Mouse (Mus musculus): ENCODE data around the gene Cnpy2. TPM values are rescaled to one million over a fixed set of nuclear protein-coding genes. Genes with fewer than 3 reads are reported as not detected.
"Not testable (repeated sequence)": the region's sequence is repeated elsewhere in the genome, so short reads cannot be mapped to it uniquely, and the experiment has no call there.

The Cnpy2 gene
- polyA plus RNA-seq, 1 experiment from 2014 or later = 305 TPM

- DNase-seq (ENCODE audit: low spot score) = no peak
- Histone ChIP-seq H3K27ac (replicated peaks) (no peak overlapping the region), H3K4me3 (no peak overlapping the region), H3K36me3 (replicated peaks) (peaks cover 64% of the 10 kb centered on the region), H3K4me1 (peaks cover 12% of the 10 kb centered on the region), H3K27me3 (replicated peaks; ENCODE audit: low read depth, poor library complexity, severe bottlenecking) (no peaks in the 10 kb centered on the region), H3K9me3 (no peaks in the 10 kb centered on the region)
- 91% methylated on average over 10 of the region's 10 CpGs for WGBS
Observed at GRCm38 (mm10) chr10:128327610-128328009, 5.4 kb downstream of the Cnpy2 start.

DNA sequence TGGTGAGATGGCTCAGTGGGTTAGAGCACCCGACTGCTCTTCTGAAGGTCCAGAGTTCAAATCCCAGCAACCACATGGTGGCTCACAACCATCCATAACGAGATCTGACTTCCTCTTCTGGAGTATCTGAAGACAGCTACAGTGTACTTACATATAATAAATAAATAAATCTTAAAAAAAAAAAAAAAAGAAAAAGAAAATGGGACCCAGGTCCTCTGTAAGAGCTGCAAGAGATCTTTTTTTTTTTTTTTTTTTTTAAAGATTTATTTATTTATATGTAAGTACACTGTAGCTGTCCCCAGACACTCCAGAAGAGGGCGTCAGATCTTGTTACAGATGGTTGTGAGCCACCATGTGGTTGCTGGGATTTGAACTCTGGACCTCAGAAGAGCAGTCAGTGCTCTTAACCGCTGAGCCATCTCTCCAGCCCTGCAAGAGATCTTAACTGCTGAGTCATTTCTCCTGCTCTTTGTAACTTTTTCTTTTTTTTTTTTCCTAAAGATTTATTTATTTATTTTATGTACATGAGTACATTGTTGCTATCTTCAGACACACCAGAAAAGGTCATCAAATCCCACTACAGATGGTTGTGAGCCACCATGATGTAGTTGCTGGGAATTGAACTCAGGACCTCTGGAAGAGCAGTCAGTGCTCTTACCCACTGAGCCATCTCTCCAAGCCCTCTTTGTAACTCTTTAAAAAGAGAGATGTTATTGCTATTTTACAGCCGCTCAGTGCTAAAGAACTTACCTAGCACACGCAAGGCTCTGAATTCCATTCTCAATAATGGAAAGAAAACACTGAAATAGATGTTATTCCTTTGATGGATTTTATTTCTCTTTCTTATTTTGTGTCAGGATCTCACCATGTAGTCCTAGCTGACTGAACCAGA, 10.3 kb downstream of the Cnpy2 start:
- 80% methylated on average over 6 of the region's 6 CpGs for WGBS
- not testable (repeated sequence) for DNase-seq (ENCODE audit: low spot score); H3K4me3 ChIP-seq; H3K27ac ChIP-seq (replicated peaks); H3K9me3 ChIP-seq; H3K27me3 ChIP-seq (replicated peaks; ENCODE audit: low read depth, poor library complexity, severe bottlenecking); H3K4me1 ChIP-seq
- H3K36me3 ChIP-seq (replicated peaks) = peaks cover 24% of the 10 kb centered on the region

DNA sequence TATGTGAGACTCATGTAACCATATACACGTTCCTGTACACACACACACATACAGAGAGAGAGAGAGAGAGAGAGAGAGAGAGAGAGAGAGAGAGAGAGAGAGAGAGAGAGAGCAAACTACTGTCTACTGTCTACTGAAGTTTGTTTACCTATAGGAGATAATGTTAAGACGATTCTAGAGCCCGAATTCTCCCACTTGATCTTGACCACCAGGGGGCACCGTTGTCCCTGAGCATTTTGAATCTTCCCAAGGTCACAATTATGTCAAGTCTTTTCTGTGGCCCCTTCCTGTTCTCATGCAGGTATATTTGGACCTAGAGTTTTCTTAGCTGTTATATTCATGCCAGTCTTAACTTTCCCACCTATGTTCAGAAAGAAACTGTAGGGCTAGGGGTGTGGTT, 13.3 kb downstream of the Cnpy2 start:
- H3K9me3 ChIP-seq = no peaks in the 10 kb centered on the region
- WGBS = 9% methylated on average over 4 of the region's 4 CpGs
- H3K27ac ChIP-seq (replicated peaks) = no peak overlapping the region
- H3K36me3 ChIP-seq (replicated peaks) = peaks cover 13% of the 10 kb centered on the region
- H3K27me3 ChIP-seq (replicated peaks; ENCODE audit: low read depth, poor library complexity, severe bottlenecking) = no peaks in the 10 kb centered on the region
- no peak overlapping the region for H3K4me3 ChIP-seq
- peak; percentile 79 for DNase-seq (ENCODE audit: low spot score)
- H3K4me1 ChIP-seq = peaks cover 26% of the 10 kb centered on the region

DNA sequence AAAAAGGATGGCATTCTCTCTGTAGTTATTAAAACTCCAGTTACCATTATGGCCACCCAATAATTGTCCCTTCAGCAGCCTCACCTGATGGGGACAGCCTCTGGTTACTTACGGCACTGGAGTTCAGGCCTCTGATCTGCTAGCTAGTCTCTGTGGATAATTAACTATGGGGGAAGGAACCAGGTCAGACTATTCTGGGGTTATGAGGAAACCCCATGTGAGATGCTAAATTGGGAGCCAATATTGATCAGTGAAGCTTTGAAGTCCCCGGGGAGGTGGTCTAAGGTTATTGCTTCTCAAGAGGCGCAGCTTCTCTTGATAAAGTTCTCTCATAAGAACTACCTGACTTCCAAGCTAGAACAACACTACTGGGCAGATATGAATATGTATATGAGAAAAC, 13.9 kb downstream of the Cnpy2 start:
- H3K27ac ChIP-seq (replicated peaks) = no peak overlapping the region
- no peaks in the 10 kb centered on the region for H3K9me3 ChIP-seq
- H3K4me1 ChIP-seq = peaks cover 26% of the 10 kb centered on the region
- DNase-seq (ENCODE audit: low spot score) = no peak
- no peak overlapping the region for H3K4me3 ChIP-seq
- H3K27me3 ChIP-seq (replicated peaks; ENCODE audit: low read depth, poor library complexity, severe bottlenecking) = no peaks in the 10 kb centered on the region
- WGBS = 96% methylated on average over 3 of the region's 3 CpGs
- peaks cover 19% of the 10 kb centered on the region for H3K36me3 ChIP-seq (replicated peaks)

GRCm38 (mm10) chr10:128336597-128336996, 14.3 kb downstream of the Cnpy2 start:
- Histone ChIP-seq H3K4me3 (peak overlapping the region; percentile 84; the same call in 1 of the 2 replicates), H3K27ac (replicated peaks) (no peak overlapping the region; the same call in 1 of the 2 replicates), H3K27me3 (replicated peaks; ENCODE audit: low read depth, poor library complexity, severe bottlenecking) (no peaks in the 10 kb centered on the region), H3K4me1 (peaks cover 26% of the 10 kb centered on the region), H3K36me3 (replicated peaks) (peaks cover 23% of the 10 kb centered on the region), H3K9me3 (no peaks in the 10 kb centered on the region)
- DNase-seq (ENCODE audit: low spot score) = no peak
- WGBS = 86% methylated on average over 3 of the region's 3 CpGs

DNA sequence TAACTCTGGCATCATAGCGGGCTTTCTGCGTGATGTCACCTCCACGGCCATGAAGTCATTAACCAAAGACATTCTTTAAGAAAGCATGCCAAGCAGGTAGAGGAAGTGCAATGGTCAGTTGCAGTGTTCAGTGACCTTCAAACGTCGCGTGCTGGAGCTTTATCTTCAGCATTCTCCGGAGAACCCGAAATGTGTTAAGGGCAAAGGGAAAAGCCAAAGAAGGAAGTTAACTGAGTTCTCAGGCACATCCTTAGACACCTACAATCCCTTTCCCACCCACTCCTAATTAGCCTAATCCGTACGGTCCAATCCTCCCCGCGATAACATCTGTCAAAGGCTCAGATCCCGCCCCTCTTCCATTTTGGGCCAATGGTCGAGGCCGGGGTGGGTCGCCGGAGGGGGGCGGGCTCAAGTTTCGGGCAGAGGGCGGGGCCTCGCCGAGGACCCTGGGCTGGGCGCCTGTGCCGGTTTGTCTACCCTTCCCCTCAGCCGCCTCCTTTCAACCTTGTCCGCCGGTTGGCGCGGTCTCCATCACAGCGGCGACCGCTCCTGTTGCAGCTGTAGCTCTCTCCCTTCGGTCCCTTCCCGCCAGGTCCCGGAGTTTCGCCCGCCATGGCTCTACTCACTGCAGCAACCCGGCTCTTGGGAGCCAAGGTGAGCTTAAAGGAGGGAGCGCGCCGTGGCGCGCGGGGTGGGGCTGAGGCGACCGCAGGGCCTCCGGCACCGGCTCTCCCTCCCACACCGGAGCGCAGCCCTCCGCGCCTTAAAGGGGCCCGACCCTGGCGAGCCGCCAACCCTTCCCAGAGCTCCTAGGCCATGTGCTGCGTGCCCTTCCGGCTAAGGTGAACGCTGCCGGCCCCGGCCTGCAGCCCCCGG, 15.3 kb downstream of the Cnpy2 start, which contains the start of gene Cs:
TSS of gene Cs (plus strand) at position 429 of the 876 bp plus-strand sequence.
- no peaks in the 10 kb centered on the region for H3K9me3 ChIP-seq
- WGBS = 2% methylated on average over 61 of the region's 61 CpGs
- DNase-seq (ENCODE audit: low spot score) = peak; percentile 99
- peaks cover 26% of the 10 kb centered on the region for H3K4me1 ChIP-seq
- H3K36me3 ChIP-seq (replicated peaks) = peaks cover 29% of the 10 kb centered on the region
- peak within 1 kb of the TSS; percentile 92 for H3K27ac ChIP-seq (replicated peaks)
- peak within 1 kb of the TSS; percentile 84 for H3K4me3 ChIP-seq
- no peaks in the 10 kb centered on the region for H3K27me3 ChIP-seq (replicated peaks; ENCODE audit: low read depth, poor library complexity, severe bottlenecking)

GRCm38 (mm10) chr10:128338415-128338814, 16.2 kb downstream of the Cnpy2 start:
- peak overlapping the region; percentile 84 for H3K4me3 ChIP-seq
- WGBS = 26% methylated on average over 5 of the region's 5 CpGs
- H3K9me3 ChIP-seq = no peaks in the 10 kb centered on the region
- peak overlapping the region; percentile 92 for H3K27ac ChIP-seq (replicated peaks)
- no peak for DNase-seq (ENCODE audit: low spot score)
- H3K27me3 ChIP-seq (replicated peaks; ENCODE audit: low read depth, poor library complexity, severe bottlenecking) = no peaks in the 10 kb centered on the region
- peaks cover 38% of the 10 kb centered on the region for H3K36me3 ChIP-seq (replicated peaks)
- peaks cover 26% of the 10 kb centered on the region for H3K4me1 ChIP-seq

DNA sequence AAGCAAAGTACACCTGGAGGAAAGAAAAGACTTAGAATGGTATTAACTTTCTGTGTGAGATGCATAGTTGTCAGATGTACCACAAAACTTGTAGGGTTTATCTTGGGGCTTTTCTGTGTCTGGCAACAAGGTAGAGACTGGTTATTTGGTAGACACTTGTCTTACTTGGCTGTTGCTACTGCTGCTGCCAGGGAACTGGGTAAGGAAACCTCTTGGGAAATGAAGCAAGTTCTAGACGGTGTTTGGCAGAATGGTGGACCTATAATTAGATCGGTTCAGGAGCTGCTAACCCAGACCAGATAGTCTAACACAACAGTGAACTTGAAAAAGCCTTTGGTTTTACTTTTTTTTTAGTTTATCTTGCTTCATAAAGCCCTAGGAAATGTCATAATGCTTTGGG, 16.7 kb downstream of the Cnpy2 start:
- no peak for DNase-seq (ENCODE audit: low spot score)
- Histone ChIP-seq H3K4me1 (peaks cover 26% of the 10 kb centered on the region), H3K4me3 (peak overlapping the region; percentile 84), H3K27ac (replicated peaks) (no peak overlapping the region), H3K27me3 (replicated peaks; ENCODE audit: low read depth, poor library complexity, severe bottlenecking) (no peaks in the 10 kb centered on the region), H3K36me3 (replicated peaks) (peaks cover 42% of the 10 kb centered on the region), H3K9me3 (no peaks in the 10 kb centered on the region)
- WGBS = 85% methylated on average over 2 of the region's 2 CpGs

- peaks cover 34% of the 10 kb centered on the region for H3K4me1 ChIP-seq
- H3K4me3 ChIP-seq = no peak overlapping the region
- DNase-seq (ENCODE audit: low spot score) = no peak
- H3K27ac ChIP-seq (replicated peaks) = no peak overlapping the region
- 83% methylated on average over 2 of the region's 2 CpGs for WGBS
- no peaks in the 10 kb centered on the region for H3K9me3 ChIP-seq
- no peaks in the 10 kb centered on the region for H3K27me3 ChIP-seq (replicated peaks; ENCODE audit: low read depth, poor library complexity, severe bottlenecking)
- H3K36me3 ChIP-seq (replicated peaks) = peaks cover 49% of the 10 kb centered on the region
Observed at GRCm38 (mm10) chr10:128340257-128340656, 18.0 kb downstream of the Cnpy2 start.

DNA sequence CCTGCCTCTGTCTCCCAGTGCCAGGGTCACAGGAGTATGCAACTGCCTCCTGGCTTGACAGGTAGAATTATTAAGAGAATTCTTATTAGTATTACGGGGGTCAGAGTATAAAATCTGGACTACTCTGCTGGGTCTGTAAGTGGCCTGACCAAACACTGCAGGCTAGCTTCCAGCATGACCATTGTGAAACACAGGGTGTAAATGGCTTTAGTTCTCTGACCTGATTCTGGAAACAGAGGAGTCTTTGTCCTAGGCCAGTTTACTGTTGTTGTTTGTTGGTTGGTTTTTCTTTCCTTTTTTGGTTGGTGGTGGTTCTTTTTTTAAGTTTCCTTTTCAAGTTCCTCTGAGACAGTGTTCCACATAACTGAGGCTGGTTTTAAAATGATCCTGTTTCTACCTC, 21.2 kb downstream of the Cnpy2 start:
- Histone ChIP-seq H3K4me3 (no peak overlapping the region), H3K27ac (replicated peaks) (no peak overlapping the region), H3K27me3 (replicated peaks; ENCODE audit: low read depth, poor library complexity, severe bottlenecking) (no peaks in the 10 kb centered on the region), H3K36me3 (replicated peaks) (peaks cover 60% of the 10 kb centered on the region), H3K4me1 (peaks cover 22% of the 10 kb centered on the region), H3K9me3 (no peaks in the 10 kb centered on the region)
- WGBS = 95% methylated on average over 1 of the region's 1 CpGs
- DNase-seq (ENCODE audit: low spot score) = no peak

DNA sequence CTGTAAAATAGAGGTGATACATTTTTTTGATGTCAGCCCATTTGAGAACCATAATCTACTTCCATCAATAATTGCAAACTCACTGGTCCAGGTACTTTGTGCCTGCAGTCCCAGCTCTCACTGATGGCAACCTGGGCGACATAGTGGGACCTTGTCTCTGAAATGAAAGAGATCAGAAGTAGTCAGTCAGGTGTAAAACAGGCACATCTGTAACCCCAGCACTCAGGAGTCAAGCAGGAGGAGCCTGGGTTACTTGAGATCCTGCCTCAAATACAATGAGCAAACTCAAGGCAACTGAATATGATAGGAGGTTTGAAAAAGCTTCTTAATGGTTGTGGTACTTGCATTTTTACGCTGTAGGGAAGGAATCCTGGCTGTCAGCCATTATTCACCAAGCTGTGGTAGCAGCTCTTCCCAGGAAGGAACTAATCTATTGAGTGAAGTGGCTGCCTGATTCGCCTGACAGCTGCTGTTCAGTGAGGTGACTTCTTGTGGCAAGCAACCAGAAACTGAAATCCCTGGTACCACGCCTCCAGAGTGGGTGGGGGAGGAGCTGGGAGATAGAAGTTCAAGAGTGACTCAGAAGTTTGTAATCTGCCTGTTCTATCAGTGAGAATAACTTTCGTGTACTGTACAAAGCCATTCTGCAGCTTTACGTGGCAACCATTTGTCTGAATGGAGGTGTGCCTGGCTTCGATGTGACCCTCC, 22.5 kb downstream of the Cnpy2 start:
- peak; percentile 14 for DNase-seq (ENCODE audit: low spot score)
- Histone ChIP-seq H3K9me3 (no peaks in the 10 kb centered on the region), H3K27ac (replicated peaks) (no peak overlapping the region), H3K27me3 (replicated peaks; ENCODE audit: low read depth, poor library complexity, severe bottlenecking) (no peaks in the 10 kb centered on the region), H3K36me3 (replicated peaks) (peaks cover 64% of the 10 kb centered on the region), H3K4me3 (no peak overlapping the region), H3K4me1 (peaks cover 10% of the 10 kb centered on the region)
- WGBS = 78% methylated on average over 7 of the region's 7 CpGs

GRCm38 (mm10) chr10:128347541-128347940, 25.3 kb downstream of the Cnpy2 start:
- no peak overlapping the region for H3K4me3 ChIP-seq
- DNase-seq (ENCODE audit: low spot score) = no peak
- H3K9me3 ChIP-seq = no peaks in the 10 kb centered on the region
- H3K27me3 ChIP-seq (replicated peaks; ENCODE audit: low read depth, poor library complexity, severe bottlenecking) = no peaks in the 10 kb centered on the region
- peaks cover 68% of the 10 kb centered on the region for H3K36me3 ChIP-seq (replicated peaks)
- H3K27ac ChIP-seq (replicated peaks) = no peak overlapping the region
- WGBS = 93% methylated on average over 8 of the region's 8 CpGs
- peaks cover 8% of the 10 kb centered on the region for H3K4me1 ChIP-seq
